Mouse (Mus musculus) ES-Bruce4 (cell line): ENCODE results near the gene Wdr59. TPM values are rescaled to one million over a fixed set of nuclear protein-coding genes. Genes with fewer than 3 reads are reported as not detected.

ENCODE experiments used
- H3K27ac ChIP-seq: 2 replicates; pipeline ENCODE4 v1.5.1; 2012; ENCODE audit warnings: low read length, inconsistent platforms; ENCODE audit not compliant: insufficient read depth
- H3K27me3 ChIP-seq: 2 replicates; pipeline ENCODE4 v1.6.1; 2012; ENCODE audit warnings: mild to moderate bottlenecking, low read length, inconsistent platforms; ENCODE audit not compliant: control insufficient read depth, poor library complexity, insufficient read depth, severe bottlenecking
- H3K36me3 ChIP-seq: 2 replicates; pipeline ENCODE4 v1.6.1; 2012; ENCODE audit warnings: inconsistent platforms, mild to moderate bottlenecking, low read length, moderate library complexity; ENCODE audit not compliant: control insufficient read depth, poor library complexity, insufficient read depth, severe bottlenecking
- H3K4me1 ChIP-seq: one replicate; pipeline ENCODE4 v1.8.1; 2011; ENCODE audit warnings: low read length; ENCODE audit not compliant: control insufficient read depth, insufficient read depth
- H3K4me3 ChIP-seq: 2 replicates; pipeline ENCODE4 v1.5.1; 2011; ENCODE audit warnings: low read depth, mild to moderate bottlenecking, low read length
- H3K9ac ChIP-seq: 2 replicates; pipeline ENCODE4 v1.6.1; 2012; ENCODE audit warnings: low read depth, mild to moderate bottlenecking, inconsistent platforms; ENCODE audit not compliant: poor library complexity, severe bottlenecking
- H3K9me3 ChIP-seq: replicated peaks from 2 replicates; pipeline ENCODE4 v1.6.1; 2012; ENCODE audit warnings: mild to moderate bottlenecking, low read length, inconsistent platforms; ENCODE audit not compliant: control insufficient read depth, poor library complexity, insufficient read depth, severe bottlenecking
- CTCF ChIP-seq: IDR thresholded peaks from one replicate; pipeline ENCODE4 v1.8.1; 2011; ENCODE audit warnings: low read depth, low read length
- EP300 ChIP-seq: IDR thresholded peaks from 2 replicates; pipeline ENCODE4 v1.6.1; 2011; ENCODE audit warnings: low read depth, low read length; ENCODE audit not compliant: insufficient read depth
- POLR2A ChIP-seq: IDR thresholded peaks from one replicate; pipeline ENCODE4 v1.8.1; 2011; ENCODE audit warnings: low read length; ENCODE audit not compliant: insufficient read depth
- polyA plus RNA-seq: library from polyadenylated mRNA; stranded (reverse); fragments of >200 nt; gene quantifications from 2 replicates; pipeline ENCODE4 v1.2.4, GENCODE M21; 2011; ENCODE audit warnings: low read depth; ENCODE audit not compliant: missing spikeins, insufficient read depth, insufficient read length

Gene Wdr59
- polyA plus RNA-seq, result 16.8 and 17.2 TPM in 2 replicates

- Histone ChIP-seq H3K9me3 (no peaks in the 10 kb centered on the region), H3K4me3 (peak within 1 kb of the TSS; percentile 94), H3K27me3 (no peaks in the 10 kb centered on the region; the same call in 1 of the 2 replicates), H3K9ac (peak within 1 kb of the TSS; percentile 78), H3K4me1 (no peaks in the 10 kb centered on the region), H3K36me3 (no peaks in the 10 kb centered on the region), H3K27ac (no peak within 1 kb of the TSS)
- TF ChIP-seq POLR2A, result peak; percentile 66
- no peak for TF ChIP-seq CTCF
These were observed at the start of gene Wdr59 for GRCm38 (mm10) chr8:111521713-111522429. TSS of gene Wdr59 (minus strand) at chr8:111522092.

GRCm38 (mm10) chr8:111571661-111572060 is 49.8 kb upstream of the Wdr59 start:
- Histone ChIP-seq H3K9me3 (no peaks in the 10 kb centered on the region), H3K27me3 (no peaks in the 10 kb centered on the region), H3K36me3 (no peaks in the 10 kb centered on the region), H3K4me3 (no peak overlapping the region), H3K9ac (no peak overlapping the region), H3K4me1 (no peaks in the 10 kb centered on the region), H3K27ac (no peak overlapping the region)
- TF ChIP-seq POLR2A (no peak), EP300 (no peak), CTCF (no peak)

GRCm38 (mm10) chr8:111570432-111570831 is 48.5 kb upstream of the Wdr59 start:
- TF ChIP-seq CTCF (no peak), POLR2A (no peak), EP300 (no peak)
- H3K27me3 ChIP-seq, result no peaks in the 10 kb centered on the region
- peaks cover 2% of the 10 kb centered on the region for H3K4me1 ChIP-seq

GRCm38 (mm10) chr8:111569926-111570325 is 48.0 kb upstream of the Wdr59 start:
- H3K4me1 ChIP-seq, result peaks cover 2% of the 10 kb centered on the region
- TF ChIP-seq POLR2A (no peak), CTCF (no peak), EP300 (no peak)
- H3K9me3 ChIP-seq, result no peaks in the 10 kb centered on the region

More at GRCm38 (mm10) chr8:111570432-111570831, 48.5 kb upstream of the Wdr59 start:
- Histone ChIP-seq H3K27ac (no peak overlapping the region), H3K9me3 (no peaks in the 10 kb centered on the region), H3K9ac (no peak overlapping the region), H3K4me3 (no peak overlapping the region), H3K36me3 (no peaks in the 10 kb centered on the region)

GRCm38 (mm10) chr8:111568029-111568428 is 46.1 kb upstream of the Wdr59 start:
- H3K9ac ChIP-seq, result no peak overlapping the region
- TF ChIP-seq CTCF, result no peak
- no peak for TF ChIP-seq POLR2A
- no peak for TF ChIP-seq EP300
- peaks cover 2% of the 10 kb centered on the region for H3K4me1 ChIP-seq
- H3K4me3 ChIP-seq, result no peak overlapping the region
- no peak overlapping the region for H3K27ac ChIP-seq
- H3K9me3 ChIP-seq, result no peaks in the 10 kb centered on the region
- H3K27me3 ChIP-seq, result no peaks in the 10 kb centered on the region
- H3K36me3 ChIP-seq, result no peaks in the 10 kb centered on the region

More at GRCm38 (mm10) chr8:111569926-111570325, 48.0 kb upstream of the Wdr59 start:
- H3K4me3 ChIP-seq, result no peak overlapping the region
- H3K27ac ChIP-seq, result no peak overlapping the region
- no peaks in the 10 kb centered on the region for H3K27me3 ChIP-seq
- no peak overlapping the region for H3K9ac ChIP-seq
- no peaks in the 10 kb centered on the region for H3K36me3 ChIP-seq

- Histone ChIP-seq H3K4me1 (peaks cover 2% of the 10 kb centered on the region), H3K36me3 (no peaks in the 10 kb centered on the region), H3K9me3 (no peaks in the 10 kb centered on the region), H3K4me3 (no peak overlapping the region), H3K27me3 (no peaks in the 10 kb centered on the region), H3K9ac (no peak overlapping the region), H3K27ac (no peak overlapping the region)
- TF ChIP-seq EP300, result no peak
- no peak for TF ChIP-seq CTCF
- no peak for TF ChIP-seq POLR2A
These were observed 45.7 kb upstream of the Wdr59 start for GRCm38 (mm10) chr8:111567571-111567970.
